Mouse (Mus musculus): ENCODE results near the gene Car1.

DNA sequence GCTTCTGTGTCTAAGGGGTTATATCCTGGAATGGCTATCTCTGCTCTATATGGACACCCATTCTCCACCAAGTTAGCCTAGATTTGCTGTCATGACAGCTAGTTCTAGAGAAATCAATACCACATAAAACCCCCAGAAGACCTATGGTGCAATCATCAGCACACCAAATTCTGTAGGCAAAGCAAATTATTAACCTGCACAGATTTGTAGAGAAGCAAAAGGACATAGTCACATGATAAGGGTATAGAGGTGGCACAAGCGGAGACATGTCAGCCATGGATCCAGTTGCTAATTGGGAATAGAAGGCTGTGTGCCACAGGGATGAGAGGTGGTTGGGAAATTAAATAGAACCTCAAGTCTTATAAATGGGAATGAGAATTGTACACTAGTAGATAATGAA lies 30.8 kb upstream of the Car1 start:
- TF ChIP-seq CTCF (IDR thresholded peaks at IDR 0.05; ENCODE audit: extremely low read depth, insufficient read depth, insufficient read length, insufficient replicate concordance) (no peak), POLR2A (IDR thresholded peaks at IDR 0.05; ENCODE audit: low read depth, low read length) (no peak)

Measured in spleen, adult 2 months (tissue).